Mouse (Mus musculus) CH12.LX (cell line): ENCODE results near the gene Actr3. TPM values are rescaled to one million over a fixed set of nuclear protein-coding genes. Genes with fewer than 3 reads are reported as not detected.

ENCODE experiments used
- DNase-seq: peaks from one replicate; pipeline ENCODE4 v3.0.0-alpha.2; 2013; ENCODE audit errors: extremely low read depth
- H3K27ac ChIP-seq: 2 replicates; pipeline ENCODE4 v1.5.1; 2012; ENCODE audit warnings: low read depth, mild to moderate bottlenecking, control low read depth, moderate library complexity; ENCODE audit not compliant: insufficient read depth
- H3K27me3 ChIP-seq: replicated peaks from 2 replicates; pipeline ENCODE3; 2012; ENCODE audit warnings: inconsistent platforms
- H3K36me3 ChIP-seq, 2 experiments: replicated peaks in 1 of 2; 2 replicates each; pipeline versions ENCODE3 to v1.6.1; 2012; ENCODE audit warnings: inconsistent platforms in 1 of 2, low read length in 1 of 2, mild to moderate bottlenecking in 1 of 2, mixed read lengths in 1 of 2, moderate library complexity in 1 of 2; ENCODE audit not compliant: control insufficient read depth in 1 of 2, insufficient read depth in 1 of 2
- H3K4me1 ChIP-seq, 2 experiments: 2 replicates each; pipeline ENCODE4 v1.6.1; 2012; ENCODE audit warnings: inconsistent platforms in 1 of 2, moderate library complexity in 1 of 2; ENCODE audit not compliant: insufficient read depth in 2 of 2, control insufficient read depth in 1 of 2
- H3K4me2 ChIP-seq: 2 replicates; pipeline ENCODE4 v1.6.1; 2012; ENCODE audit warnings: low read depth, mild to moderate bottlenecking, control low read depth; ENCODE audit not compliant: poor library complexity, insufficient read depth, severe bottlenecking
- H3K4me3 ChIP-seq, 3 experiments: fragments of 150-350 bp in 1 of 3; sonication (generic) in 1 of 3; replicated peaks in 1 of 3; 2 replicates each; pipeline versions ENCODE3 to v1.5.1; 2011 to 2012; ENCODE audit warnings: low read depth in 2 of 3, low read length in 2 of 3, mild to moderate bottlenecking in 2 of 3, moderate library complexity in 2 of 3, control low read depth in 1 of 3, improper control_type of control experiment in 1 of 3, inconsistent platforms in 1 of 3, mixed read lengths in 1 of 3; ENCODE audit not compliant: poor library complexity in 1 of 3
- H3K79me2 ChIP-seq: replicated peaks from 2 replicates; pipeline ENCODE4 v1.6.1; 2012; ENCODE audit warnings: mild to moderate bottlenecking, moderate library complexity; ENCODE audit not compliant: control insufficient read depth, poor library complexity, insufficient read depth, severe bottlenecking; ENCODE audit errors: extremely low read depth
- H3K9ac ChIP-seq: 2 replicates; pipeline ENCODE4 v1.6.1; 2012; ENCODE audit warnings: low read depth, mild to moderate bottlenecking, control low read depth, moderate library complexity; ENCODE audit not compliant: insufficient read depth
- H3K9me3 ChIP-seq: replicated peaks from 2 replicates; pipeline ENCODE3; 2012; ENCODE audit warnings: low read length, inconsistent platforms, mixed read lengths
- BHLHE40 ChIP-seq: IDR thresholded peaks from 2 replicates; pipeline ENCODE4 v1.6.1; 2011; ENCODE audit warnings: mild to moderate bottlenecking, low read depth, low read length, improper control_type of control experiment
- CHD1 ChIP-seq: IDR thresholded peaks from 2 replicates; pipeline ENCODE4 v1.6.1; 2012; ENCODE audit warnings: low read depth, low read length, improper control_type of control experiment, inconsistent platforms
- E2F4 ChIP-seq: IDR thresholded peaks from 2 replicates; pipeline ENCODE4 v1.6.1; 2011; ENCODE audit warnings: low read depth, low read length, improper control_type of control experiment; ENCODE audit not compliant: insufficient replicate concordance
- ELF1 ChIP-seq: IDR thresholded peaks from 2 replicates; pipeline ENCODE4 v1.6.1; 2014; ENCODE audit warnings: low read depth, mild to moderate bottlenecking, inconsistent platforms, low read length, improper control_type of control experiment
- EP300 ChIP-seq: IDR thresholded peaks from 2 replicates; pipeline ENCODE4 v1.6.1; 2011; ENCODE audit warnings: low read length, improper control_type of control experiment
- ETS1 ChIP-seq: conservative IDR thresholded peaks from 2 replicates; pipeline ENCODE4 v1.6.1; 2012; ENCODE audit warnings: low read depth, mild to moderate bottlenecking, inconsistent platforms, low read length, improper control_type of control experiment, moderate library complexity
- GABPA ChIP-seq: IDR thresholded peaks from 2 replicates; pipeline ENCODE4 v1.6.1; 2012; ENCODE audit warnings: low read depth, low read length, improper control_type of control experiment, inconsistent platforms; ENCODE audit not compliant: insufficient replicate concordance
- HCFC1 ChIP-seq: IDR thresholded peaks from 2 replicates; pipeline ENCODE4 v1.6.1; 2012; ENCODE audit warnings: low read depth, mild to moderate bottlenecking, inconsistent platforms, low read length, improper control_type of control experiment
- IRF4 ChIP-seq: IDR thresholded peaks from 2 replicates; pipeline ENCODE4 v1.6.1; 2014; ENCODE audit warnings: low read depth, mild to moderate bottlenecking, inconsistent platforms, low read length, improper control_type of control experiment
- JUND ChIP-seq: conservative IDR thresholded peaks from 2 replicates; pipeline ENCODE4 v1.6.1; 2011; ENCODE audit warnings: low read depth, low read length, improper control_type of control experiment
- MAFK ChIP-seq: IDR thresholded peaks from 2 replicates; pipeline ENCODE4 v1.6.1; 2011; ENCODE audit warnings: low read length, improper control_type of control experiment; ENCODE audit not compliant: insufficient replicate concordance
- MAZ ChIP-seq: IDR thresholded peaks from 2 replicates; pipeline ENCODE4 v1.6.1; 2012; ENCODE audit warnings: low read depth, mild to moderate bottlenecking, inconsistent platforms, low read length, improper control_type of control experiment, moderate library complexity
- MEF2A ChIP-seq: IDR thresholded peaks from 2 replicates; pipeline ENCODE4 v1.6.1; 2014; ENCODE audit warnings: low read depth, mild to moderate bottlenecking, inconsistent platforms, low read length, improper control_type of control experiment, borderline replicate concordance
- MXI1 ChIP-seq: IDR thresholded peaks from 2 replicates; pipeline ENCODE4 v1.6.1; 2011; ENCODE audit warnings: mild to moderate bottlenecking, low read depth, low read length, improper control_type of control experiment
- MYC ChIP-seq: IDR thresholded peaks from 2 replicates; pipeline ENCODE4 v1.6.1; 2011; ENCODE audit warnings: low read depth, mild to moderate bottlenecking, improper control_type of control experiment, low read length
- PAX5 ChIP-seq: IDR thresholded peaks from 2 replicates; pipeline ENCODE4 v1.6.1; 2012; ENCODE audit warnings: low read length, inconsistent platforms, mixed read lengths
- POLR2A ChIP-seq: IDR thresholded peaks from 2 replicates; pipeline ENCODE4 v1.6.1; 2011; ENCODE audit warnings: low read depth, mild to moderate bottlenecking, improper control_type of control experiment, low read length
- POLR2AphosphoS2 ChIP-seq: IDR thresholded peaks from 2 replicates; pipeline ENCODE4 v1.6.1; 2011; ENCODE audit warnings: low read depth, low read length, improper control_type of control experiment
- RAD21 ChIP-seq: IDR thresholded peaks from 2 replicates; pipeline ENCODE4 v1.6.1; 2011; ENCODE audit warnings: low read depth, mild to moderate bottlenecking, low read length, improper control_type of control experiment, moderate library complexity
- SMC3 ChIP-seq: IDR thresholded peaks from 2 replicates; pipeline ENCODE4 v1.6.1; 2011; ENCODE audit warnings: low read depth, low read length, improper control_type of control experiment
- TBP ChIP-seq: conservative IDR thresholded peaks from 2 replicates; pipeline ENCODE4 v1.6.1; 2011; ENCODE audit warnings: low read depth, low read length, improper control_type of control experiment
- UBTF ChIP-seq: IDR thresholded peaks from 2 replicates; pipeline ENCODE4 v1.6.1; 2012; ENCODE audit warnings: low read depth, mild to moderate bottlenecking, inconsistent platforms, low read length, improper control_type of control experiment, moderate library complexity
- USF1 ChIP-seq: IDR thresholded peaks from 2 replicates; pipeline ENCODE4 v1.6.1; 2014; ENCODE audit warnings: low read depth, mild to moderate bottlenecking, inconsistent platforms, low read length, improper control_type of control experiment
- ZKSCAN1 ChIP-seq: IDR thresholded peaks from 2 replicates; pipeline ENCODE4 v1.6.1; 2012; ENCODE audit warnings: low read depth, inconsistent platforms, low read length, improper control_type of control experiment, borderline replicate concordance
- ZNF384 ChIP-seq: IDR thresholded peaks from 2 replicates; pipeline ENCODE4 v1.6.1; 2012; ENCODE audit warnings: low read depth, low read length, improper control_type of control experiment, inconsistent platforms
- dilution Hi-C: fragments of 300-500 bp; cut with MboI; formaldehyde crosslinking; loops from 2 replicates; pipeline ENCODE4 v1.14.3; 2020; ENCODE audit warnings: low sequenced_read_pairs; ENCODE audit not compliant: extremely low pct_unique_long_range_greater_than_20kb, extremely low pct_ligation_motif_present
- in situ Hi-C: fragments of 300-500 bp; cut with MboI; formaldehyde crosslinking; loops from 3 replicates; pipeline ENCODE4 v1.14.3; 2019; ENCODE audit warnings: low sequenced_read_pairs, low pct_ligation_motif_present, low pct_unique_long_range_greater_than_20kb, mixed read lengths
- polyA plus RNA-seq: library from polyadenylated mRNA; unstranded; fragments of >175 nt; gene quantifications from 2 replicates; pipeline ENCODE4 v1.2.1, GENCODE M21; 2012; ENCODE audit warnings: low read depth; ENCODE audit not compliant: insufficient read length
- total RNA-seq, 2 experiments: library from RNA; depleted of rRNA; stranded (reverse); fragments of 300-350 nt in 1 of 2; fragments of >200 nt in 1 of 2; gene quantifications; 2 replicates each; pipeline ENCODE4 v1.2.3; 2012 to 2014

The Actr3 gene
- total and polyA plus RNA-seq, 3 experiments, result 176 to 513 (median 374) TPM

- Histone ChIP-seq H3K36me3 (no peaks in the 10 kb centered on the region), H3K4me3 (no peak overlapping the region), H3K9ac (no peak overlapping the region), H3K4me2 (no peak overlapping the region), H3K79me2 (no peaks in the 10 kb centered on the region), H3K27me3 (no peaks in the 10 kb centered on the region), H3K9me3 (no peaks in the 10 kb centered on the region), H3K4me1 (peaks cover 0 to 3% of the 10 kb centered on the region in 2 experiments; a peak in 1 of 4 replicates), H3K27ac (no peak overlapping the region)
- in situ Hi-C loops, result no loop called here
- no peak for DNase-seq
- dilution Hi-C loops, result no loop called here
- TF ChIP-seq ETS1, result no peak
- TF ChIP-seq MYC, result no peak
- no peak for TF ChIP-seq E2F4
- no peak for TF ChIP-seq SMC3
- TF ChIP-seq TBP, result no peak
- no peak for TF ChIP-seq ZNF384
- TF ChIP-seq MAFK, result no peak
- TF ChIP-seq POLR2AphosphoS2, result no peak
- no peak for TF ChIP-seq MEF2A
- TF ChIP-seq POLR2A, result no peak
- TF ChIP-seq RAD21, result no peak
- no peak for TF ChIP-seq PAX5
- no peak for TF ChIP-seq IRF4
- TF ChIP-seq ZKSCAN1, result no peak
- no peak for TF ChIP-seq GABPA
- no peak for TF ChIP-seq MXI1
Observed at GRCm38 (mm10) chr1:125481842-125482241, 46.3 kb upstream of the Actr3 start.

DNA sequence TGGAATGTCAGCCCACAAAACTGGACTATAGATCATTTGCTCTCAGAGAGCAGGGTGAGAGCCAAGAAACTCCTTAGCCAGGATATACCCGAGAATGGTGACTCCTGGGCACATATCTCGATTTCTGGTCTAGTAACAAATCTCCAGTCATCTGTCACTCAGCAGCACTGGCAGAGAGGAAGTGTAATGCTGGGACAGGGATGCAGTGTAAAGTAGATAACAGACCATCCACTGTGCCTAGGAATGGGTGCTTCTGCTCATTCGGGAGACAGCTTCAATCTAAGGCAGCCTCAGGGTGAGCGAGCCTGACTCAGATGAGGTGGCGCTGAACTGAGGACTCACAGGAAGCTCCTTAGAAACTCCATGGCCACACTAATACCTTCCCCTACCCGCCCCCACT lies 43.1 kb upstream of the Actr3 start:
- Histone ChIP-seq H3K4me1 (peaks cover 3 to 8% of the 10 kb centered on the region in 2 experiments; a peak in 2 of 4 replicates), H3K27me3 (no peaks in the 10 kb centered on the region)
- in situ Hi-C loops, result no loop called here

More for the DNA sequence above, 43.1 kb upstream of the Actr3 start:
- Histone ChIP-seq H3K4me3 (no peak overlapping the region), H3K9me3 (no peaks in the 10 kb centered on the region), H3K9ac (no peak overlapping the region), H3K79me2 (no peaks in the 10 kb centered on the region), H3K27ac (no peak overlapping the region), H3K4me2 (no peak overlapping the region), H3K36me3 (no peaks in the 10 kb centered on the region)
- TF ChIP-seq TBP (no peak), USF1 (no peak), UBTF (no peak), CHD1 (no peak), JUND (no peak), BHLHE40 (no peak), MAZ (no peak), IRF4 (no peak), EP300 (no peak), HCFC1 (no peak), GABPA (no peak), ELF1 (no peak)
- dilution Hi-C loops, result no loop called here
- no peak for DNase-seq
